Mouse (Mus musculus) erythroblast, embryonic 14.5 days (primary cell): Measurements from ENCODE around the gene Pofut2. TPM values are rescaled to one million over a fixed set of nuclear protein-coding genes. Genes with fewer than 3 reads are reported as not detected.

ENCODE experiments used
- H3K27me3 ChIP-seq: 2 replicates; pipeline ENCODE4 v1.6.1; 2012; ENCODE audit warnings: inconsistent platforms; ENCODE audit not compliant: control insufficient read depth
- H3K36me3 ChIP-seq: 2 replicates; pipeline ENCODE4 v1.6.1; 2012; ENCODE audit warnings: mild to moderate bottlenecking, inconsistent platforms; ENCODE audit not compliant: control insufficient read depth
- H3K4me1 ChIP-seq: 2 replicates; pipeline ENCODE4 v1.6.1; 2012; ENCODE audit warnings: inconsistent platforms; ENCODE audit not compliant: control insufficient read depth
- H3K4me3 ChIP-seq: replicated peaks from 2 replicates; pipeline ENCODE3; 2012; ENCODE audit warnings: moderate library complexity, mild to moderate bottlenecking, inconsistent platforms
- H3K9me3 ChIP-seq: 2 replicates; pipeline ENCODE4 v1.6.1; 2012; ENCODE audit warnings: low read length, inconsistent platforms, mixed read lengths; ENCODE audit not compliant: control insufficient read depth
- GATA1 ChIP-seq: IDR thresholded peaks from 2 replicates; pipeline ENCODE4 v1.6.1; 2012; ENCODE audit warnings: low read length, inconsistent platforms, mixed read lengths
- TAL1 ChIP-seq: IDR thresholded peaks from 3 replicates; pipeline ENCODE4 v1.6.1; 2012; ENCODE audit warnings: low read length, inconsistent platforms, mixed read lengths
- polyA plus RNA-seq: library from polyadenylated mRNA; stranded (reverse); fragments of >175 nt; gene quantifications from 2 replicates; pipeline ENCODE4 v1.2.3, GENCODE M21; 2012

The Pofut2 gene
- polyA plus RNA-seq, 1 experiment: 5.0 TPM

- TF ChIP-seq TAL1: no peak
- no peak for TF ChIP-seq GATA1
- Histone ChIP-seq H3K9me3 (no peaks in the 10 kb centered on the region), H3K36me3 (peaks cover 31% of the 10 kb centered on the region), H3K4me1 (peaks cover 98% of the 10 kb centered on the region), H3K27me3 (no peaks in the 10 kb centered on the region), H3K4me3 (no peak overlapping the region)
Measured at GRCm38 (mm10) chr10:77217155-77217731, 41.8 kb upstream of the Pofut2 start.

- H3K36me3 ChIP-seq: peaks cover 28% of the 10 kb centered on the region
- H3K9me3 ChIP-seq: no peaks in the 10 kb centered on the region
- H3K4me1 ChIP-seq: peaks cover 98% of the 10 kb centered on the region
- no peak overlapping the region for H3K4me3 ChIP-seq
- no peaks in the 10 kb centered on the region for H3K27me3 ChIP-seq
- TF ChIP-seq TAL1: no peak
- no peak for TF ChIP-seq GATA1
Measured at GRCm38 (mm10) chr10:77218059-77218458, 41.0 kb upstream of the Pofut2 start.

- TF ChIP-seq TAL1 (no peak), GATA1 (no peak)
- H3K4me3 ChIP-seq: peak overlapping the region; percentile 63
- H3K36me3 ChIP-seq: peaks cover 24% of the 10 kb centered on the region
- H3K27me3 ChIP-seq: no peaks in the 10 kb centered on the region
- no peaks in the 10 kb centered on the region for H3K9me3 ChIP-seq
- peaks cover 98% of the 10 kb centered on the region for H3K4me1 ChIP-seq
Measured at GRCm38 (mm10) chr10:77219411-77220025, 39.5 kb upstream of the Pofut2 start.

GRCm38 (mm10) chr10:77221108-77221507 lies 37.9 kb upstream of the Pofut2 start:
- H3K4me3 ChIP-seq: peak overlapping the region; percentile 63
- no peaks in the 10 kb centered on the region for H3K9me3 ChIP-seq
- H3K27me3 ChIP-seq: no peaks in the 10 kb centered on the region
- peaks cover 22% of the 10 kb centered on the region for H3K36me3 ChIP-seq
- TF ChIP-seq TAL1 (peak; percentile 69), GATA1 (peak; percentile 72)
- H3K4me1 ChIP-seq: peaks cover 99% of the 10 kb centered on the region

- Histone ChIP-seq H3K4me1 (peaks cover 95% of the 10 kb centered on the region), H3K9me3 (no peaks in the 10 kb centered on the region), H3K4me3 (no peak overlapping the region), H3K36me3 (peaks cover 15% of the 10 kb centered on the region), H3K27me3 (no peaks in the 10 kb centered on the region)
- no peak for TF ChIP-seq TAL1
- TF ChIP-seq GATA1: no peak
Measured at GRCm38 (mm10) chr10:77222963-77223552, 36.0 kb upstream of the Pofut2 start.

GRCm38 (mm10) chr10:77224390-77224789 lies 34.6 kb upstream of the Pofut2 start:
- no peaks in the 10 kb centered on the region for H3K9me3 ChIP-seq
- no peaks in the 10 kb centered on the region for H3K27me3 ChIP-seq
- TF ChIP-seq TAL1 (no peak), GATA1 (no peak)
- peaks cover 95% of the 10 kb centered on the region for H3K4me1 ChIP-seq
- peaks cover 10% of the 10 kb centered on the region for H3K36me3 ChIP-seq
- no peak overlapping the region for H3K4me3 ChIP-seq

- H3K9me3 ChIP-seq: no peaks in the 10 kb centered on the region
- H3K4me1 ChIP-seq: peaks cover 95% of the 10 kb centered on the region
- H3K36me3 ChIP-seq: peaks cover 7% of the 10 kb centered on the region
- no peaks in the 10 kb centered on the region for H3K27me3 ChIP-seq
- peak overlapping the region; percentile 60 for H3K4me3 ChIP-seq
- TF ChIP-seq TAL1 (peak; percentile 55; the same call in 2 of the 3 replicates), GATA1 (peak; percentile 22; the same call in 1 of the 2 replicates)
Measured at GRCm38 (mm10) chr10:77225414-77225813, 33.6 kb upstream of the Pofut2 start.

DNA sequence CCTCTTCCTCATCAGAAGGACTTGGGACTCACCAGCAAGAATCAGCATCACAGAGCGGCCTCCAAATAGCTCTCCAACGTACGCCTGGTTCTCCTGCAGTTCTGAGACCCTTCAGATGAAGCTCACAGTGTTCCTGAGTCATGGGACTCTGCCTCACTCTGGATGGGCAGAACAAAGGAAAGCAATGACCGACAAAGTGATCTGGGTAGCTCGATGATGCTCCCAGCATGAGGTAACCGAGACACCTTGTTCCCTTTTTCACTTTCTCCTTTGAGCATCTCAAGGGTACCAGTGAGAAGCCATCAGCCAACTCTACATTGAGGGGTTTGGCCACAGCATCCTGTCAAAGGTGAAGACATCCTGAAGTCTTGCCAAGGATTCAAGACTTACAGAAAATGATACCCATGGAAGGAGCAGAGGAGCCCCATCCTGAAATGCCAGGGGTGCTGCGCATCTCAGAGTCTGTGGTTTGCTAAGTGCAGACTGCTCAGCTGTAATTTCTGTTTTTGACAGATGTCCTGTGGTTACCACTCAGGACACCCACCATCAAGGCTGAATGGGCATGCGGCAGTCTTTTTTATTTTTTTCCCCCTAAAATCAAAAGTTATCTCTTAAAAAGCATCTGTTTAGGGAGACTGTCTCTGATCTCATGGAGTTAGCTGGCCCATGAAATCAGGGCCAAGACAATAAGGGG lies 32.9 kb upstream of the Pofut2 start:
- H3K4me1 ChIP-seq: peaks cover 95% of the 10 kb centered on the region
- no peaks in the 10 kb centered on the region for H3K27me3 ChIP-seq
- TF ChIP-seq GATA1: no peak
- no peak for TF ChIP-seq TAL1
- peaks cover 13% of the 10 kb centered on the region for H3K36me3 ChIP-seq
- H3K4me3 ChIP-seq: peak overlapping the region; percentile 60
- H3K9me3 ChIP-seq: no peaks in the 10 kb centered on the region

DNA sequence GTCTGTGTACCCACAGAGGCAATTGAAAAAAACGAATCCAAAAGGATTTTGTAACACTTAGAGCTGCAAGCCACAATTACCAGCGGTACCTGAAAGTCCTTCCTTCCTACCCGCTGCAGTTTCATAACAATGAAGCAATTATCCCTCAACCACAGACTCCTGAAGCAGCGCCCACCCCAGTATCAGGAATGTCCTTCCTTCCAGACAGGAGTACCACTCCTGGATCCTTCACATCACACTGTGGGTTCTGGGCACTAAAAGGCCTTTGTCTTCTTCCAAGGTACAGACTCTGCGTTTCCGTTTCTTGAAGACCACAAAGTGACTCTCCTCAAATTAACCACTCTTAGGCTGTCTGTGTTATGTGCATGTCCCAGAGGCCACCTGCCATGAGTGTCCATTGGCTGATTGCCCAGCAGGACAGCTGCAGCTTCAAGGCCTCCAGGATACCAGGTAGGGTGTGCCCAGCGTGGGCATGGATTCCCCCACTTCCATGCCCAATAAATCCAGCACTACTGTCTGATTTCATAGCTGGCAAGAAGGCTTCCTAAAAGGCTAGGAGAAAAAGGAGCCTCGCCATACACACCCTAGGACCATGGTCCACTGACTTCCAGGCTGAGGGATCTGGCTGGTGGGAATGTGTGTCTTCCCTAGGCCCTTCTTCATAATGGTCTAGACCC lies 32.2 kb upstream of the Pofut2 start:
- Histone ChIP-seq H3K9me3 (no peaks in the 10 kb centered on the region), H3K4me3 (peak overlapping the region; percentile 60), H3K4me1 (peaks cover 95% of the 10 kb centered on the region), H3K36me3 (peaks cover 16% of the 10 kb centered on the region), H3K27me3 (no peaks in the 10 kb centered on the region)
- no peak for TF ChIP-seq TAL1
- TF ChIP-seq GATA1: no peak
